Mouse (Mus musculus): ENCODE measurements around the gene Zmiz1. TPM values are rescaled to one million over a fixed set of nuclear protein-coding genes. Genes with fewer than 3 reads are reported as not detected.

Zmiz1 gene
- polyA plus RNA-seq, 1 experiment from 2014 or later, result 23.8 TPM

DNA sequence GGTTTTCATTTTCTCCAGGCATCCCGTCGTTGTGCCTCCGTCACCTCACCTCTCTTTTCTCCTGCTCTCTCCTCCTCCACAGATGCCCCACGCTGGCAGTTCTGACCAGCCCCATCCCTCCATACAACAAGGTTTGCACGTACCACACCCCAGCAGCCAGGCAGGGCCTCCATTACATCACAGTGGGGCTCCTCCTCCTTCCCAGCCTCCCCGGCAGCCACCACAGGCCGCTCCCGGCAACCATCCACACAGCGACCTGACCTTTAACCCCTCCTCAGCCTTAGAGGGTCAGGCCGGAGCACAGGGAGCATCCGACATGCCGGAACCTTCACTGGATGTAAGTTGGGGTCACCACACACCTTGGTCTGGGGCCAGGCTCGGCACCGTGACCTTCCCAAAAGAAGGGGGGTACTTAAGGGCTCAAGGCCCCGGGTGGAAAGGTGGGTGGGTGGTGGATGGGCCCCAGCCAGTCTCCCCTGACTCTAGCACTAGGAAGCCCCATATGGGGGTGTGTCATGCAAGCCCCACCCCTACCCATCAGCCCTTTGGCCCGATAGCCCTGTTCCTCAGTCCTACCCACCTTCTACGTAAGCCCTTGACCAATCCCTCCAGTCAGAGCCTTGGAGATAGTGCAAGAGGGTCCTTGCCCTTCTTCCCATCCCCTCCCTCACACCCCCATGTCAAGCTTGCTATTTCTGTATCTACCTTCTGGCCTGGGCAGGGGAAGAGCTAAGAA lies 202.4 kb downstream of the Zmiz1 start:
- Histone ChIP-seq H3K27me3 (no peaks in the 10 kb centered on the region), H3K4me3 (no peak overlapping the region), H3K36me3 (peaks cover 85% of the 10 kb centered on the region), H3K9ac (no peak overlapping the region), H3K9me3 (no peaks in the 10 kb centered on the region), H3K27ac (no peak overlapping the region), H3K4me2 (no peak overlapping the region), H3K4me1 (no peaks in the 10 kb centered on the region)
- 71% methylated on average over 17 of the region's 17 CpGs for WGBS
- ATAC-seq (ENCODE audit: borderline replicate concordance, extremely low read depth, low FRiP score, low TSS enrichment), result no peak

DNA sequence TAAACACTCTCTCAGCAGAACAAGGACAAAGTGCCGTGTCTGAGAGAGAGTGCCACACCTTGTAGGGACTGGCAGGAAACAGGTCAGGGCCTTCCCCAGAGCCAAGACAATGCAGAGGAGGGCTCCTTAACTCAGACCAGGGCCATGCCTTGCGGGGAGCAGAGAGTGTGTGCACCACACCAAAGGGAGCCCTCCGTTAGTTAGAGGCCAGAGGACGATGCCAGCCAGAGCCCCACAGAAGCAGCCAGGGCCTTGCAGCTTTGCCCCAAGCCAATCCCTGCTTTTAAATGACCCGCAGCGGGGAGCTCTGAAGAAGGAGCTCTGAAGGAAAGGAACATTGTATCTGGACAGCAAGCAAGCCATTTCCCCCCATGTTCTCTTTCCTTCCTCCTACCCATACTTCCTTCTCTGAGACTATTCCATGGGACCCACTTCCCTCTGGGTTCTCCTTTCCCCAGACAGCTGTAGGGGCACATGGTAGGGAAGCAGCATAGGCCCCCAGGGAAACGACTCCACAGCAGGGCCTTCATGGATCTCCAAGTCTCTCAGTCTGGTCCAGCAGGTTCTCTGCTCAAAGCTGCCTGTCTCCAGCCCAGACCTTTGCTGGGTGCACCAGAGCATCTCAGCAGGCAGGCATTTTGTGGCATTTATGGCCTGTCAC lies 204.8 kb downstream of the Zmiz1 start:
- H3K4me2 ChIP-seq, result no peak overlapping the region
- no peaks in the 10 kb centered on the region for H3K4me1 ChIP-seq
- H3K4me3 ChIP-seq, result no peak overlapping the region
- H3K27me3 ChIP-seq, result no peaks in the 10 kb centered on the region
- H3K36me3 ChIP-seq, result peaks cover 61% of the 10 kb centered on the region
- H3K9me3 ChIP-seq, result no peaks in the 10 kb centered on the region
- WGBS, result 74% methylated on average over 7 of the region's 7 CpGs
- no peak overlapping the region for H3K27ac ChIP-seq
- H3K9ac ChIP-seq, result no peak overlapping the region
- no peak for ATAC-seq (ENCODE audit: borderline replicate concordance, extremely low read depth, low FRiP score, low TSS enrichment)

DNA sequence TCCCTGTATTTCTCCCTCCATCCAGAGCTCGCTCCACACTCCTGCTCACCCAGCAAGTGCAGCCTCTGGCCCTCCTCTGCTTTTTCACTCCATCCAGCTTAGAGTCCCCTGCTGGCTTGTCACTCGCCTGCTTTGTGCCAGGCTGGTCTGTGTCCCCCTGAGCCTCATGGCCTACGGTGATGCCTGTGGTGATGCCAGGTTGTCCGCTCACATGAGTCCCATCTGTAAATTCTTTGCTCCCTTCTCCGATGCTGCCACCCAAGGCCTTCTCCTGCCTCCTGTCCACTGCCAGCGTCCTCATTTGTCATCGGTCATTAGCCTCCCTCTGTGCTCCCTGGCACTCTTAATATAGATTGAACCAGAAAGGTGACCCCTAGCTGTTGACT lies 205.3 kb downstream of the Zmiz1 start:
- WGBS, result 75% methylated on average over 7 of the region's 7 CpGs
- Histone ChIP-seq H3K27ac (no peak overlapping the region), H3K36me3 (peaks cover 56% of the 10 kb centered on the region), H3K9me3 (no peaks in the 10 kb centered on the region), H3K27me3 (no peaks in the 10 kb centered on the region), H3K4me1 (no peaks in the 10 kb centered on the region), H3K4me2 (no peak overlapping the region), H3K4me3 (no peak overlapping the region), H3K9ac (no peak overlapping the region)
- no peak for ATAC-seq (ENCODE audit: borderline replicate concordance, extremely low read depth, low FRiP score, low TSS enrichment)

DNA sequence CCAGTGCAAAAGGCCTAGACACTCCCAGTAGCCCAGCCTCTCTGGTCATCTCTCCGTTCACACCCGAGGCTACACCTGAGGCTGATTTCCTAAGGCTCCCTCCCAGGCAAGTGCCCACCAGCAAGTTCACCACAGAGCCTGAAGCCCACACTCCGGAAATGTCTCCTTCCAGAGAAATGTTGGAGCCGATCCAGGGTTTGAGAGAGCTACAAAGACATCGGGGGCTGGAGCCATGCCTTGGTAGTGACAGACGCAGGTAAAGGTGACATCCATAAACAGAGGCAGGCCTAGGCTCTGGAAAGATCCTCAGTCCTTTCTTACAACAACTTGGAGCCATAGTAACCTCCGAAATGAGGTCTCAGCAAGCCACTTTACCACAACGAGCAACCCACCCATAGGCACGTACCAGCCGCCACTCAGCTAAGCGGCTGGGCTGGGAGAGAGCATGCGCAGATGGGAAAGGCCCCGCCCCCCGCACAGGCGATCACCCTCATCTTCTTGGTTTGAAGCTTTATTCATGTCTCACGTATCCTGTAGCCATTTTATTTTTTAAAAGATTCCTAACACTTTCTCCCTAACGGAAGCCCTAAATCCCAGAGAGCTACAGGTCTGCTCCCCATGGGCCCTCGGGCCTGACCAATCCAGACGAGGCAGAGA lies 206.5 kb downstream of the Zmiz1 start:
- H3K4me3 ChIP-seq, result no peak overlapping the region
- H3K4me2 ChIP-seq, result no peak overlapping the region
- H3K4me1 ChIP-seq, result no peaks in the 10 kb centered on the region
- no peaks in the 10 kb centered on the region for H3K27me3 ChIP-seq
- no peak for ATAC-seq (ENCODE audit: borderline replicate concordance, extremely low read depth, low FRiP score, low TSS enrichment)
- WGBS, result 73% methylated on average over 19 of the region's 19 CpGs
- no peaks in the 10 kb centered on the region for H3K9me3 ChIP-seq
- no peak overlapping the region for H3K9ac ChIP-seq
- peaks cover 44% of the 10 kb centered on the region for H3K36me3 ChIP-seq
- no peak overlapping the region for H3K27ac ChIP-seq

DNA sequence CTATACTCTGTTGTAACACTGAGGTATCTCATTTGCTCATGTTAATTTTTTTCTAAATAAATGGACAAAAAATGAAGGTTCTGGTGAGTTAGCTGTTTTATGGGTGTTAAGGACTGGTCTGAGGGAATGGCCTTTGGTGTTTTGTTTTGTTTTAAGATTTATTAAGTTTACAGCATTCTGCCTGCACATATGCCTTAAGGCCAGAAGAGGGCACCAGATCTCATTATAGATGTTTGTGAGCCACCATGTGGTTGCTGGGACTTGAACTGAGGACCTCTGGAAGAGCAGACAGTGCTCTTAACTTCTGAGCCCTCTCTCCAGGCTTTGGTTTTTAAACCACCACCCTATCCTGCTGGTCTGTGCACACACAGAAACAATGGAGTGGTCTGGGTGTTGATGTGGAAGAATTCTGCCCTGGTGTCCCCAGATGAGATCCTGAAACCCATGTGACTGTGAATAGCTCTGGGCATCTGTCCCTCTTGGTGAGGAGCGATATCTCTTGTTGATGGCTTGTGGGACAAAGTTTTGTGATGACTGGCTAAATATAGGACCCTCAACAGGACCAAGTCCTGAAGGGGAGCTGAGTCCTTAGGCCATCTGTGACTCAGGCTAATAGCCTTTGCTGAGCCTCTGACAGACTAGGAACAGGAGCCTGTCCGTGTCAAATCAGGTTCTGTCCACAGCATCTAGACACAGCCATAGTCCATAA lies 207.8 kb downstream of the Zmiz1 start:
- no peak overlapping the region for H3K4me2 ChIP-seq
- no peak for ATAC-seq (ENCODE audit: borderline replicate concordance, extremely low read depth, low FRiP score, low TSS enrichment)
- H3K27ac ChIP-seq, result no peak overlapping the region
- H3K4me3 ChIP-seq, result no peak overlapping the region
- H3K9ac ChIP-seq, result no peak overlapping the region
- no peaks in the 10 kb centered on the region for H3K9me3 ChIP-seq
- H3K27me3 ChIP-seq, result no peaks in the 10 kb centered on the region
- WGBS, result 84% methylated on average over 2 of the region's 2 CpGs
- peaks cover 31% of the 10 kb centered on the region for H3K36me3 ChIP-seq
- no peaks in the 10 kb centered on the region for H3K4me1 ChIP-seq

DNA sequence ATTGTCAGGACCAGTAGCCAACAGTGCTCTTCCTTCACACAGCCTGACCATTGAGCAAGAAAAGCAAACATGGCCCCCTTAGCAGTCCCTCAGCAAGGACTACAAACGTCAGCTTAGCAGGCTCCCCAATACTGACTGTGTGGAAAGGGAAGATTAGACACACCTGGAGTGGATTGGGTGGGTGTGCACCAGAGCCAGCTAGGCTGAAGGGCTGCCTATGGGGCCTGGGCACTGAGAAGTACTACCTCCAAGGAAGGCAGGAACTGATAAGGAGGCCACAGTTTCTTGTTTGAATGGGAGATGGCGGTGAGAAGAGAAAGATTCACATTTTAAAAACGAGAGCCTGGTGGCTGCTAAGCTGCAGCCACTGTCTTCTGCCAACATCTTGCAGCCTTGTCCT lies 208.6 kb downstream of the Zmiz1 start:
- Histone ChIP-seq H3K4me3 (no peak overlapping the region), H3K9me3 (no peaks in the 10 kb centered on the region), H3K4me2 (no peak overlapping the region), H3K27me3 (no peaks in the 10 kb centered on the region), H3K36me3 (peaks cover 23% of the 10 kb centered on the region), H3K4me1 (no peaks in the 10 kb centered on the region), H3K27ac (no peak overlapping the region), H3K9ac (no peak overlapping the region)
- ATAC-seq (ENCODE audit: borderline replicate concordance, extremely low read depth, low FRiP score, low TSS enrichment), result no peak
- WGBS, result 43% methylated on average over 3 of the region's 3 CpGs

DNA sequence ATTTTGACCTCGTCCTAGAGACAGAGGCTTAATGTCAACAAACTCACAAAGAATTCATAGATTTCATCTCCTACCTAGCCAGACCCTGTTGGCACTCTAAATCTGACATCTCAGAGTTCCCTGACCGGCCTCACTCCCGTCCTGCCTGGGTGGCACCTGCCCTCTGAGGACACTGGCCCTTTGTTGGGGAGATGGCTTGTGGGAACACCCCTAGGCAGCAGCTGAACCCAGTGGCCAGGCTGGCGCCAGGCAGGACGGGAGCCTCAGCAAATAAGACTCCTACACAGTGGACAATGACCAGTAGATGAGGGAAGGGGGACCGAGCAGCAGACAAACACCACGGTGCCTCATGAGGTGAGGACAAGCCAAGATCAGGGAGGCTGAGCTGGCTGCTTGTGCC lies 220.6 kb downstream of the Zmiz1 start:
- Histone ChIP-seq H3K36me3 (no peaks in the 10 kb centered on the region), H3K27ac (no peak overlapping the region), H3K4me1 (no peaks in the 10 kb centered on the region), H3K4me3 (no peak overlapping the region), H3K9me3 (no peaks in the 10 kb centered on the region), H3K27me3 (no peaks in the 10 kb centered on the region), H3K9ac (no peak overlapping the region), H3K4me2 (no peak overlapping the region)
- no peak for ATAC-seq (ENCODE audit: borderline replicate concordance, extremely low read depth, low FRiP score, low TSS enrichment)
- WGBS, result 46% methylated on average over 7 of the region's 7 CpGs

DNA sequence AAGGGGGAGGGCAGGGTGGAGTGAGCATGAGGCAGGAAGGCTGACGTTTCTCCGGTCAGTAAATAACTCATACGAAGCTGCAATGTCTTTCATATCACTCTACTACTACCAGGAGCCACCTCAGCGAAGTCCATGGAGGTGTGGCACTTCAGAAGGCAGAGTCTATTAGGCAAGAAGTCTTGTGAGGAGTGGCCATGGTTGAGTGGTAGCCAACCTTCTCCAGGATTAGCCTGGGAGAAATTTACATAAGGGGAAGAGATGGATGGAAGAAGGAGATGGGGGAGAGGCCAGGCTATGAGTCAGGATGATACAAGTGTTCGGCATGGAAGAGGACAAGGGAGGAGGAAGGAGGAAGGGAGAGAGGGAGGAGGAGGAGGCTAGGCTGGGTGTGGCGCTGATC lies 223.0 kb downstream of the Zmiz1 start:
- no peaks in the 10 kb centered on the region for H3K36me3 ChIP-seq
- H3K4me3 ChIP-seq, result no peak overlapping the region
- H3K27ac ChIP-seq, result no peak overlapping the region
- 57% methylated on average over 6 of the region's 6 CpGs for WGBS
- no peaks in the 10 kb centered on the region for H3K27me3 ChIP-seq
- H3K9me3 ChIP-seq, result no peaks in the 10 kb centered on the region
- H3K9ac ChIP-seq, result no peak overlapping the region
- H3K4me2 ChIP-seq, result no peak overlapping the region
- no peak for ATAC-seq (ENCODE audit: borderline replicate concordance, extremely low read depth, low FRiP score, low TSS enrichment)
- H3K4me1 ChIP-seq, result peaks cover 6% of the 10 kb centered on the region; the same call in 1 of the 2 replicates

DNA sequence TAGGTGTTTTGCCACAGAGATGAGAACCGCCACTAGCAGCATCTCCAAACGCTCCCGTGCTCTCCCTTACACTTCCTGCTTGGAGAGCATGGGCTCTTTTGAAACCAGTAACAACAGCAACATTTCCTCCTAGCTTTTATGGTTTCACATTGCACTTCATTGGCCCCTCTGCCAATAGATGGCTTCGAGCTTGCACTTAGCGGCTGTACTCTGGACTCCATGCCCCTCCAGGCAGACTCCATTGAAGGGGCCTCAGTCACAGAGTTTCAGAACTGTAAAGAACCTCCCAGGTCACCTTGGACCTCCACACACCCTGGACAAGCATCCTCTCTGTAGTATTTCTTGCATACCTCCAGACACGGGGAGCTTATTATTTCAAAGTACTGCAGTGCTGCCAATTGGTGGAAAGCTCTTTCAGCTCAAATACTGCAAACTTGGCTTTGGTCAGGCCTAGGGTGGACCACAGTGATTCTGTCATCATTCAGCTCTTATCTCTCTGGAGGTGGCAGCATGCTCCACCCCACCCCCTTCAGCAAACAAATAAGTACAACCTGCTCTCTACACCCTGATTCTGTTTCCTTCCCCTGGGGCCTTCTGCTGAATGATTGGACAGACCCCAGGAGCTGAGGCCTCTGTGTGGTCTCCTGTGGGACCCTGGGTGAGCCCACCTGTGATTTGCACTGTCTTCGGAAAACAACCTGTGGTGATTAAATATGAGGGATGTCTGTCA lies 227.4 kb downstream of the Zmiz1 start:
- H3K9ac ChIP-seq, result no peak overlapping the region
- H3K4me1 ChIP-seq, result peaks cover 10% of the 10 kb centered on the region; the same call in 1 of the 2 replicates
- H3K9me3 ChIP-seq, result no peaks in the 10 kb centered on the region
- peak overlapping the region; percentile 72 for H3K27ac ChIP-seq
- no peak overlapping the region for H3K4me3 ChIP-seq
- no peak for ATAC-seq (ENCODE audit: borderline replicate concordance, extremely low read depth, low FRiP score, low TSS enrichment)
- 50% methylated on average over 7 of the region's 7 CpGs for WGBS
- no peaks in the 10 kb centered on the region for H3K27me3 ChIP-seq
- H3K4me2 ChIP-seq, result no peak overlapping the region
- H3K36me3 ChIP-seq, result no peaks in the 10 kb centered on the region

DNA sequence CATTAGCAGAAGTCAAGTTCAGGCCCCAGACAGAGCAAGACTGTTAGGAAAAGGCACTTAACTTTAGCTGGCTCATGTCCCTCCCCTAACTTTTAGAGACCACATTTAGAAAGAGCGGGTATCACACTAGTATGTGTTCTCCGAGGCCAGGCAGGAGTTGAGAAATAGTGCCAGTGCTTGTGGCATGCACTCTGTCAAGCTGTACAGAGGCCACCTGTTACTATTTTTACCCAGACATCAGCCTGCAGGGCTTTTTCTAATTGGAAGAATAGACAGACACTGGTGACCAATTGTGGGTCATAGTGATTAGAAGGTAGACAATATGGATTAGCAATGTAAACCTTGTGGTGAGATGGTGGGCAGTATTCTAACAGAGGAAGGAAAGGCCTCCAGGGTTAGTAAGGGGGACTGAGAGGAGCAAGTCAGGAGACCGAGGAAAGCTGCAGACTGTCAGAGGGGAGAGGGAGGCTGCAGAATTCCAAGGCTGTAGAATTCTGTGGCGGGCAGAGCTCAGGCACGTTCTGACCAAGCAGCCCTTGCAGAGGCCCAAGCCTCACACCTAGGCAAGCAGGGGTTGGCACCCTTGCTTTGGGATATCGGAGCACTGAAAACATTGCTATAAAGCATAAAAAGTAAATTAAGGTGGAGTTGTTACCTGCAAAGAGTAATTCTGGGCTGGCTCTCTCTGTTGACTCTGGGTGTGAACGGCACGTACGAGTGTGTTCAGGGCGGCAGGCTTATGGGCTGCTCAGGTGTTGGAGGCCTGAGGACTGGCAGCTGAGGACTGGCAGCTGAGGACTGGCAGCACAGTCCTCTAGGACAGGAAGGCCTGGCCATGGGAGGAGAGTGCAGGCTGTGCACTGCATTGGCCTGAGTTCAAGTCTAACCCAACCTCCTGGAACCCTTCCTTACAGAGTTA lies 228.3 kb downstream of the Zmiz1 start:
- Histone ChIP-seq H3K4me1 (peaks cover 10% of the 10 kb centered on the region; the same call in 1 of the 2 replicates), H3K27ac (peak overlapping the region; percentile 72), H3K4me3 (no peak overlapping the region), H3K36me3 (no peaks in the 10 kb centered on the region), H3K9me3 (no peaks in the 10 kb centered on the region), H3K4me2 (no peak overlapping the region), H3K27me3 (no peaks in the 10 kb centered on the region), H3K9ac (no peak overlapping the region)
- 57% methylated on average over 10 of the region's 10 CpGs for whole genome bisulfite sequencing
- no peak; the same call in 1 of the 2 replicates for ATAC-seq (ENCODE audit: borderline replicate concordance, extremely low read depth, low FRiP score, low TSS enrichment)

Measured in lung, embryonic 15.5 days (tissue).